Mouse (Mus musculus): ENCODE data around the gene Hmox1. TPM values are rescaled to one million over a fixed set of nuclear protein-coding genes. Genes with fewer than 3 reads are reported as not detected.
A peak's percentile ranks its signal among the peaks of the same experiment; 100 is the strongest.

The Hmox1 gene
- polyA plus RNA-seq, 1 experiment = 159 TPM

- Histone ChIP-seq H3K27ac (ENCODE audit: insufficient read depth, low read length) (no peak overlapping the region), H3K4me3 (ENCODE audit: insufficient read depth, low read length) (no peak overlapping the region), H3K4me1 (ENCODE audit: control insufficient read depth, insufficient read depth, low read length) (peaks cover 14% of the 10 kb centered on the region)
- no peak for TF ChIP-seq POLR2A (IDR thresholded peaks at IDR 0.05; ENCODE audit: low read depth, low read length)
- TF ChIP-seq CTCF (IDR thresholded peaks at IDR 0.05; ENCODE audit: borderline replicate concordance, insufficient read depth, low read length) = no peak
These were observed 7.4 kb upstream of the Hmox1 start for GRCm38 (mm10) chr8:75086002-75086401.

GRCm38 (mm10) chr8:75087127-75087526 is 6.3 kb upstream of the Hmox1 start:
- Histone ChIP-seq H3K4me3 (ENCODE audit: insufficient read depth, low read length) (no peak overlapping the region), H3K4me1 (ENCODE audit: control insufficient read depth, insufficient read depth, low read length) (peaks cover 14% of the 10 kb centered on the region), H3K27ac (ENCODE audit: insufficient read depth, low read length) (no peak overlapping the region)
- no peak for TF ChIP-seq CTCF (IDR thresholded peaks at IDR 0.05; ENCODE audit: borderline replicate concordance, insufficient read depth, low read length)
- TF ChIP-seq POLR2A (IDR thresholded peaks at IDR 0.05; ENCODE audit: low read depth, low read length) = no peak

GRCm38 (mm10) chr8:75088989-75089881 is 4.2 kb upstream of the Hmox1 start:
- H3K27ac ChIP-seq (ENCODE audit: insufficient read depth, low read length) = peak overlapping the region; percentile 89
- H3K4me3 ChIP-seq (ENCODE audit: insufficient read depth, low read length) = no peak overlapping the region
- no peak for TF ChIP-seq CTCF (IDR thresholded peaks at IDR 0.05; ENCODE audit: borderline replicate concordance, insufficient read depth, low read length)
- no peak; the same call in none of the 2 replicates for TF ChIP-seq POLR2A (IDR thresholded peaks at IDR 0.05; ENCODE audit: low read depth, low read length)
- H3K4me1 ChIP-seq (ENCODE audit: control insufficient read depth, insufficient read depth, low read length) = peaks cover 14% of the 10 kb centered on the region

GRCm38 (mm10) chr8:75090781-75091365 is 2.5 kb upstream of the Hmox1 start:
- H3K4me1 ChIP-seq (ENCODE audit: control insufficient read depth, insufficient read depth, low read length) = peaks cover 14% of the 10 kb centered on the region
- TF ChIP-seq POLR2A (IDR thresholded peaks at IDR 0.05; ENCODE audit: low read depth, low read length) = no peak
- TF ChIP-seq CTCF (IDR thresholded peaks at IDR 0.05; ENCODE audit: borderline replicate concordance, insufficient read depth, low read length) = no peak
- H3K27ac ChIP-seq (ENCODE audit: insufficient read depth, low read length) = no peak overlapping the region
- no peak overlapping the region for H3K4me3 ChIP-seq (ENCODE audit: insufficient read depth, low read length)

- H3K4me1 ChIP-seq (ENCODE audit: control insufficient read depth, insufficient read depth, low read length) = no peaks in the 10 kb centered on the region
- TF ChIP-seq CTCF (IDR thresholded peaks at IDR 0.05; ENCODE audit: borderline replicate concordance, insufficient read depth, low read length) (no peak), POLR2A (IDR thresholded peaks at IDR 0.05; ENCODE audit: low read depth, low read length) (no peak)
- H3K4me3 ChIP-seq (ENCODE audit: insufficient read depth, low read length) = no peak overlapping the region
- no peak overlapping the region for H3K27ac ChIP-seq (ENCODE audit: insufficient read depth, low read length)
These were observed 9.5 kb downstream of the Hmox1 start for GRCm38 (mm10) chr8:75102956-75103355.

- Histone ChIP-seq H3K4me3 (ENCODE audit: insufficient read depth, low read length) (no peak overlapping the region), H3K27ac (ENCODE audit: insufficient read depth, low read length) (no peak overlapping the region), H3K4me1 (ENCODE audit: control insufficient read depth, insufficient read depth, low read length) (no peaks in the 10 kb centered on the region)
- TF ChIP-seq CTCF (IDR thresholded peaks at IDR 0.05; ENCODE audit: borderline replicate concordance, insufficient read depth, low read length) (no peak), POLR2A (IDR thresholded peaks at IDR 0.05; ENCODE audit: low read depth, low read length) (no peak)
These were observed 10.0 kb downstream of the Hmox1 start for GRCm38 (mm10) chr8:75103376-75103878.

- H3K4me3 ChIP-seq (ENCODE audit: insufficient read depth, low read length) = peak overlapping the region; percentile 70
- TF ChIP-seq POLR2A (IDR thresholded peaks at IDR 0.05; ENCODE audit: low read depth, low read length) (no peak; the same call in 1 of the 2 replicates), CTCF (IDR thresholded peaks at IDR 0.05; ENCODE audit: borderline replicate concordance, insufficient read depth, low read length) (peak; percentile 92)
- H3K27ac ChIP-seq (ENCODE audit: insufficient read depth, low read length) = peak overlapping the region; percentile 15; the same call in 1 of the 2 replicates
- H3K4me1 ChIP-seq (ENCODE audit: control insufficient read depth, insufficient read depth, low read length) = no peaks in the 10 kb centered on the region
These were observed 15.3 kb downstream of the Hmox1 start for GRCm38 (mm10) chr8:75108527-75109235.

GRCm38 (mm10) chr8:75109236-75109967 is 16.0 kb downstream of the Hmox1 start, which contains the start of gene Mcm5:
Mcm5 (plus strand) TSS chr8:75109569.
- H3K27ac ChIP-seq (ENCODE audit: insufficient read depth, low read length) = peak within 1 kb of the TSS; percentile 15; the same call in 1 of the 2 replicates
- TF ChIP-seq CTCF (IDR thresholded peaks at IDR 0.05; ENCODE audit: borderline replicate concordance, insufficient read depth, low read length) (no peak), POLR2A (IDR thresholded peaks at IDR 0.05; ENCODE audit: low read depth, low read length) (peak; percentile 75)
- no peaks in the 10 kb centered on the region for H3K4me1 ChIP-seq (ENCODE audit: control insufficient read depth, insufficient read depth, low read length)
- peak within 1 kb of the TSS; percentile 88 for H3K4me3 ChIP-seq (ENCODE audit: insufficient read depth, low read length)

- no peaks in the 10 kb centered on the region for H3K4me1 ChIP-seq (ENCODE audit: control insufficient read depth, insufficient read depth, low read length)
- TF ChIP-seq CTCF (IDR thresholded peaks at IDR 0.05; ENCODE audit: borderline replicate concordance, insufficient read depth, low read length) (no peak), POLR2A (IDR thresholded peaks at IDR 0.05; ENCODE audit: low read depth, low read length) (no peak)
- peak overlapping the region; percentile 88 for H3K4me3 ChIP-seq (ENCODE audit: insufficient read depth, low read length)
- H3K27ac ChIP-seq (ENCODE audit: insufficient read depth, low read length) = no peak overlapping the region
These were observed 16.7 kb downstream of the Hmox1 start for GRCm38 (mm10) chr8:75110093-75110492.
